Comparison of ENCODE assay signal across 8 mouse cellular contexts in genomic region chr9:35331241-35331680, GRCm38 (mm10).
DNase-seq lines count a peak whose midpoint lies in the region; TF ChIP-seq lines count a peak whose summit lies in the region.

No protein-coding gene starts in this region.

- H3K27ac ChIP-seq in layer of hippocampus, adult 2 months = no peak overlapping the region

- H3K4me3 ChIP-seq in layer of hippocampus, adult 2 months = no peak overlapping the region

- no peak for TF ChIP-seq CTCF in layer of hippocampus, adult 2 months (conservative IDR thresholded peaks at IDR 0.05)

- peak; percentile 54 for DNase-seq in NIH3T3 (ENCODE audit: low read depth)
- DNase-seq in cerebellum, adult 9-11 months = peak; percentile 70
- DNase-seq in frontal cortex, postnatal 36 days (ENCODE audit: low spot score in 2 of 2) = peak; percentile 16 to 64
- DNase-seq in layer of hippocampus, adult 2 months (ENCODE audit: low spot score in 2 of 2) = peak; percentile 25 to 59
- peak; percentile 71 for DNase-seq in neural tube, embryonic 10.5 days (ENCODE audit: extremely low spot score, low spot score)
- DNase-seq in adrenal gland, postnatal 14 days = no peak
- DNase-seq in testis, postnatal 10 days (ENCODE audit: low spot score) = no peak
- DNase-seq in ovary, adult 18-20 months (ENCODE audit: low spot score) = no peak

Comparison
In these comparisons a context has a peak if more than half of its experiments do, and no peak if none do; other contexts are left out.
1. DNase-seq: peak in NIH3T3 (single experiment), cerebellum, adult 9-11 months (single experiment), frontal cortex, postnatal 36 days (2 of 2), layer of hippocampus, adult 2 months (2 of 2) and neural tube, embryonic 10.5 days (single experiment); none in adrenal gland, postnatal 14 days (single experiment), testis, postnatal 10 days (single experiment) and ovary, adult 18-20 months (single experiment).